Mouse (Mus musculus): ENCODE data around the gene Lta. TPM values are rescaled to one million over a fixed set of nuclear protein-coding genes. Genes with fewer than 3 reads are reported as not detected.
A peak's percentile ranks its signal among the peaks of the same experiment; 100 is the strongest.

Gene Lta
- polyA plus RNA-seq (2016; fragmentation: Nextera tagmentation; extraction: Ambion mirVana), result not detected in 2 replicates

- Histone ChIP-seq H3K27me3 (ENCODE audit: insufficient read depth, poor library complexity, severe bottlenecking) (peaks cover 58% of the 10 kb centered on the region), H3K4me3 (peak within 1 kb of the TSS; percentile 9), H3K36me3 (no peaks in the 10 kb centered on the region), H3K4me1 (replicated peaks) (peaks cover 14% of the 10 kb centered on the region; the same call in 1 of the 2 replicates), H3K9me3 (no peaks in the 10 kb centered on the region), H3K27ac (no peak within 1 kb of the TSS)
- WGBS, result 23% methylated on average over 20 of the region's 20 CpGs
- DNase-seq (ENCODE audit: low spot score), result no peak
Observed at GRCm38 (mm10) chr17:35204494-35205379, at the start of gene Lta. TSS of gene Lta (minus strand) at chr17:35205351.

GRCm38 (mm10) chr17:35254241-35255098 is 49.3 kb upstream of the Lta start:
- WGBS, result 60% methylated on average over 11 of the region's 11 CpGs
- no peak overlapping the region for H3K4me3 ChIP-seq
- H3K9me3 ChIP-seq, result no peaks in the 10 kb centered on the region
- DNase-seq (ENCODE audit: low spot score), result peak; percentile 67
- H3K4me1 ChIP-seq (replicated peaks), result peaks cover 4% of the 10 kb centered on the region
- no peak overlapping the region for H3K27ac ChIP-seq
- peaks cover 52% of the 10 kb centered on the region for H3K36me3 ChIP-seq
- H3K27me3 ChIP-seq (ENCODE audit: insufficient read depth, poor library complexity, severe bottlenecking), result peaks cover 8% of the 10 kb centered on the region; the same call in 1 of the 2 replicates

GRCm38 (mm10) chr17:35253293-35254093 is 48.3 kb upstream of the Lta start:
- Histone ChIP-seq H3K9me3 (no peaks in the 10 kb centered on the region), H3K27me3 (ENCODE audit: insufficient read depth, poor library complexity, severe bottlenecking) (peaks cover 8% of the 10 kb centered on the region; the same call in 1 of the 2 replicates), H3K36me3 (peaks cover 61% of the 10 kb centered on the region), H3K4me1 (replicated peaks) (peaks cover 4% of the 10 kb centered on the region), H3K4me3 (no peak overlapping the region), H3K27ac (no peak overlapping the region)
- peak; percentile 4 for DNase-seq (ENCODE audit: low spot score)
- 90% methylated on average over 32 of the region's 32 CpGs for WGBS

GRCm38 (mm10) chr17:35252619-35253292 is 47.6 kb upstream of the Lta start:
- DNase-seq (ENCODE audit: low spot score), result peak; percentile 15
- peaks cover 69% of the 10 kb centered on the region for H3K36me3 ChIP-seq
- 90% methylated on average over 18 of the region's 18 CpGs for WGBS
- H3K9me3 ChIP-seq, result no peaks in the 10 kb centered on the region
- peaks cover 6% of the 10 kb centered on the region; the same call in 1 of the 2 replicates for H3K27me3 ChIP-seq (ENCODE audit: insufficient read depth, poor library complexity, severe bottlenecking)
- H3K4me1 ChIP-seq (replicated peaks), result peaks cover under 1% of the 10 kb centered on the region
- no peak overlapping the region for H3K27ac ChIP-seq
- no peak overlapping the region for H3K4me3 ChIP-seq

- WGBS, result 87% methylated on average over 5 of the region's 5 CpGs
- no peak overlapping the region for H3K4me3 ChIP-seq
- no peaks in the 10 kb centered on the region for H3K4me1 ChIP-seq (replicated peaks)
- no peaks in the 10 kb centered on the region for H3K9me3 ChIP-seq
- peaks cover 77% of the 10 kb centered on the region for H3K36me3 ChIP-seq
- no peak overlapping the region for H3K27ac ChIP-seq
- H3K27me3 ChIP-seq (ENCODE audit: insufficient read depth, poor library complexity, severe bottlenecking), result 0 out of 2 replicates have a peak, but pooled peaks cover 5% of the 10 kb centered on the region
- no peak for DNase-seq (ENCODE audit: low spot score)
Observed at GRCm38 (mm10) chr17:35251981-35252380, 46.8 kb upstream of the Lta start.

GRCm38 (mm10) chr17:35251162-35251719 is 46.1 kb upstream of the Lta start:
- Histone ChIP-seq H3K36me3 (peaks cover 84% of the 10 kb centered on the region), H3K27me3 (ENCODE audit: insufficient read depth, poor library complexity, severe bottlenecking) (no peaks in the 10 kb centered on the region), H3K9me3 (no peaks in the 10 kb centered on the region), H3K27ac (no peak overlapping the region), H3K4me3 (no peak overlapping the region), H3K4me1 (replicated peaks) (peaks cover 4% of the 10 kb centered on the region)
- 89% methylated on average over 15 of the region's 15 CpGs for WGBS
- no peak for DNase-seq (ENCODE audit: low spot score)

- Histone ChIP-seq H3K9me3 (no peaks in the 10 kb centered on the region), H3K27ac (no peak overlapping the region), H3K27me3 (ENCODE audit: insufficient read depth, poor library complexity, severe bottlenecking) (no peaks in the 10 kb centered on the region), H3K36me3 (peaks cover 91% of the 10 kb centered on the region), H3K4me1 (replicated peaks) (peaks cover 11% of the 10 kb centered on the region), H3K4me3 (no peak overlapping the region)
- 91% methylated on average over 3 of the region's 3 CpGs for whole genome bisulfite sequencing
- DNase-seq (ENCODE audit: low spot score), result no peak
Observed at GRCm38 (mm10) chr17:35250348-35251120, 45.4 kb upstream of the Lta start.

GRCm38 (mm10) chr17:35249451-35250197 is 44.5 kb upstream of the Lta start:
- 89% methylated on average over 19 of the region's 19 CpGs for WGBS
- H3K9me3 ChIP-seq, result no peaks in the 10 kb centered on the region
- peaks cover 20% of the 10 kb centered on the region for H3K4me1 ChIP-seq (replicated peaks)
- H3K36me3 ChIP-seq, result peaks cover 99% of the 10 kb centered on the region
- no peak for DNase-seq (ENCODE audit: low spot score)
- H3K27ac ChIP-seq, result no peak overlapping the region
- H3K27me3 ChIP-seq (ENCODE audit: insufficient read depth, poor library complexity, severe bottlenecking), result no peaks in the 10 kb centered on the region
- no peak overlapping the region for H3K4me3 ChIP-seq

- DNase-seq (ENCODE audit: low spot score), result no peak
- Histone ChIP-seq H3K36me3 (peaks cover 99% of the 10 kb centered on the region), H3K9me3 (no peaks in the 10 kb centered on the region), H3K4me3 (no peak overlapping the region), H3K27me3 (ENCODE audit: insufficient read depth, poor library complexity, severe bottlenecking) (no peaks in the 10 kb centered on the region), H3K27ac (no peak overlapping the region), H3K4me1 (replicated peaks) (peaks cover 27% of the 10 kb centered on the region)
- 91% methylated on average over 14 of the region's 14 CpGs for WGBS
Observed at GRCm38 (mm10) chr17:35248986-35249385, 43.8 kb upstream of the Lta start.

- H3K4me1 ChIP-seq (replicated peaks), result peaks cover 37% of the 10 kb centered on the region
- no peak overlapping the region for H3K27ac ChIP-seq
- WGBS, result 94% methylated on average over 7 of the region's 7 CpGs
- no peaks in the 10 kb centered on the region for H3K27me3 ChIP-seq (ENCODE audit: insufficient read depth, poor library complexity, severe bottlenecking)
- DNase-seq (ENCODE audit: low spot score), result no peak
- peaks cover 92% of the 10 kb centered on the region for H3K36me3 ChIP-seq
- H3K9me3 ChIP-seq, result no peaks in the 10 kb centered on the region
- H3K4me3 ChIP-seq, result no peak overlapping the region
Observed at GRCm38 (mm10) chr17:35247144-35247543, 42.0 kb upstream of the Lta start.
